Mouse (Mus musculus): Measurements from ENCODE around the gene Mpnd.

Gene Mpnd

DNA sequence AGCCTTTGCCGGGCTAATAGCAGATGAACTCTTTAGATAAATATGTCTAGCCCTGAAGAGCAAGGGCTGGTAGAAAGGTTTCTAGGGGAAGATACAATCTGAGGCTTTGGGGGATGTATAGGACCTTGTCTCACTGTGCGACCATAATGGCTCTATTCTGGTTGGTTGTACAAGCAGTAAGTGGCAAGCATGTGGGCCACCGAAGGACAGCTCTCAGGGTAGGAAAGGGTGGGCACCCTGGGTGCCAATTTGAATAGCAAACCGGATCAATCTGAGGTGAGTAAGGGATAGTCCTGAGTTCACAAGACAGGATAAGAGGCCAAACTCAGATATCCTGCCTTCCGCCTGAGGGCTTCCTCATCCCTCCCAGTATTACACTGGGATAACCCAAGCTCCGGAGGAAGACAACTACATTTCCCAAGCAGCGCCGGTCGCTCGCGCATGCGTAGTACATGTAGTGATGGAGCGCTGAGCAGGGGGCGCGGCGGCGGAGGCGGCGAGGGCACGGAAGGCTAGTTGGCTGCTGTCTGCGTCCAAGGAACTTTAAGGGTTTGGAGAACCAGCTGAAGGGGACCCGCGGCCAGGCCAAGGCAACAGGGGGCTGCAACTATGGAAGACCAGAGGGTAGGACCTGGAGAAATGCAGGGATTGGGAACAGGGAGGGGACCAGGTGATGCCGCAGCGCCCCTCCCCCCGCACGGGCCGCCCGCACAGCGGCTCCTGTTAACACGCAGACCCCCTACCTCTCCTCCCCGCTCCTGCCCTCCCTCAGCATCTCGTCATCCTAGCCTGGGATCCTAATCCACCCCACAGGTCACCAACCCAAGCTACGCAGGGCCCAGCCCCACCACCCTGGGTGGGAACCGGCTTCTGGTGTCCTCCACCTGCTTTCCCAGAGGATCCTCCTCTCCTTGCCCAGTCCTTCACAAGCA, 19.2 kb upstream of the Mpnd start, which contains the start of gene Fsd1:
Gene Fsd1, plus strand, starts transcription at position 480 of the 932 bp plus-strand sequence.
- DNase-seq (ENCODE audit: low spot score in 2 of 2), result no peak

DNA sequence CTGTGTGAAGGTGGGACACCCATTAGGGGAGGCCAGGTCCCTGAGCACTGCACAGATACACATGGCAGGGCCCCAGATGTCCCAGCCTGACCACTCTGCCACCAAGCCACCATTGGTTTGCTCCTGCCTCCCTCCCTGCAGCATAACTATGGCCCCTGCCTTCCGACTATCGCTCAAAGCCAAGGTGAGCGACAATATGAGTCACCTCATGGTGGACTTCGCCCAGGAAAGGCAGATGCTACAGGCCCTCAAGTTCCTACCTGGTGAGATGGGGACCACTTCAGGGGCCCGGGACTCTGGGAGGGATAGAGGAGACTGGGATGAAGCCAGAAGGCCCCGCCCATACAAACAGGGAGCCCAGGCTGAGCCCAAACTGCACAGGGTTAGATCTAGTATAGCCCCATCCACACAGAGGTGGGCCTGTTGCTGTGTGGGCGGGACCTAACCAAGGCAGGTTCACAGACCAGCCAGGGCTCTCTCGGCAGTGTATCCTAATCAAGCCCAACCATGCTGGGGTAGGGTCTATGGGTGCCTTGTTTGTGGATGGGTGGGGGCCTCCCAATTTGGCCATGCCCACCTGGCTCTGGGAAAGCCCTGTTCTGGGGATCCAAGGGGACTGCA, 15.1 kb upstream of the Mpnd start:
- no peak for DNase-seq (ENCODE audit: low spot score in 2 of 2)

DNA sequence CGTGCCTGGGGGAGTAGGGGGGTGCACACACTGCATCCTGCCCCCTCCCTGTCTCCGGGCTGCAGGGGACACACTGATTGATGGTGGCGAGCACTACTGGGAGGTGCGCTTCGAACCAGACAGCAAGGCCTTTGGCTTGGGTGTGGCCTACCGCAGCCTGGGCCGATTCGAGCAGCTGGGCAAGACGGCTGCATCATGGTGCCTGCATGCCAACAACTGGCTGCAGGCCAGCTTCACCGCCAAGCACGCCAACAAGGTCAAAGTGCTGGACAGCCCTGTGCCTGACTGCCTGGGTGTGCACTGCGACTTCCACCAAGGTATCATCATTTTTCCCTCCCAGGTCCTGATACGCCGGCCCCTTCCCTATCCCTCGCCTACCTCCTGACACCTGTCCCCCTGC, 9.5 kb upstream of the Mpnd start:
- DNase-seq (ENCODE audit: low spot score in 2 of 2), result no peak

DNA sequence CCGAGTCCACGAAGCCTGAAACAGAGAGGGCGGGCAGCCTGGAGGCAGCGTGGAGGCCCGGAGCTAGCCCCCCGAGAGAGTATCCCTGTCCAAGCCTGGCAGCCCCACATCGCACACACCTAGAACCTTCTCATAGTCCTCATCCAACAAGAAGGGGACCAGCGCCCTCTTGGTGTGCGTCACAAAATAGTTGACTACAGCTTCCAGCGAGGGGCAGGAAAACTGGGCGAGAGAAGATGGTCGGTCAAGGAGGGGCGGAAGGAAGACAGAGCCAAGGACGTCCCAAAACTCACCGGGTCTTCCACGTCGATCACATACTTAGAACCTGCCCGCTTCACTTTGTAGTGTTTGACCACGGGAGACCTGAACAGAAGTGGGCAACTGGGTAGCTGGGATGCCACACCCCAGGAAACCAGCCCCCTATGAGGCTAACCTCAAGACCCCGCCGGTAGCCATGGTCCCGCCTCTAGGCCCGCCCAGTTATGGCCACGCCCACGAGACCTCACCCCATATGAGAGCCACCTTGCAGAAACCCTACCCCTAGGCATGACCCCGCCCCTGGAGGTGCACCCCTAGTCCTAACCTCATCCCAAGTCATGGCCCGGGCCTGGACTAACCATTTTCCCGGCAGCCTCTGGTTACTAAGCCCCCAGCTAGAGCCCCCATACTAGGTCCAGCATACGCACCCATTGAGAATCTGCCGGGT, 5.6 kb upstream of the Mpnd start:
- no peak for DNase-seq (ENCODE audit: low spot score in 2 of 2)

DNA sequence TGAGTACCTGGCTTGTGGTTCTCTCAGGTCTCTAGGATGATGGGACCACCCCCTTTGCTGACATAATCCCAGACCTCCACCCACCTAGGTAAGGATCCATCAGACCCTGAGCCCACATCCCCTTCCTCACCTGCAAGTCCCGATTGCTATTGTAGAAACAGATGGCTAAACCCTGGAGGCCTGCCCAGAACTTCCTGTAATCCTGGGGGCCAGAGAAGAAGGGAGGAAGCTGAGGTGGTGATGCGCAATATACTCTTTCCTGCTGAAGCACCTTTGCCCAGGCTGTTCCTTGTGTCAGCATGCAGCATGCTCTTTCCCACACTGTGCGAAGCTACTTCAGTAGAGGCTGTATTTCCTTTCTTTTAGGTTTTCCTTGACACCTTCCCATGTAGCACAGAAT, 2.5 kb upstream of the Mpnd start:
- no peak for DNase-seq (ENCODE audit: low spot score in 2 of 2)

DNA sequence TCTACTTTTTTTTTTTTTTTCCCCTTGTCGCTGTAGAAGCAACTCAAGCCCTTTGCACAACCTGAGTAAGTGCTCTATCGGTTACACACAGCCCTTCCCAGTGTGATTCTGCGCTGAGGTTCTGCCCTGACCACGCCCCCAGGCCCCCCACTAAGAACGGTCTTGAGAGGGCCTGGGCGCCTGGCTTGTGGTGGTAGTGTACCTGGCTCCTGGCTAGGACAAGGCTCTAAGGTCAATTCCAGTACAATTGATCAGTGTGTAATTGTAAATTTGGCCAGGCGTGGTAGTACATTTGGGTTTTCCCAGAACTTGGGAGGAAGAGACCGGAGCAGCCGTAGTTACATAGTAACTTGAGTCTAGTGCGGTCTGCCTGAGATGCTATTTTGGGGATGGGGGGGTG, 1.4 kb downstream of the Mpnd start:
- no peak for DNase-seq (ENCODE audit: low spot score in 2 of 2)

DNA sequence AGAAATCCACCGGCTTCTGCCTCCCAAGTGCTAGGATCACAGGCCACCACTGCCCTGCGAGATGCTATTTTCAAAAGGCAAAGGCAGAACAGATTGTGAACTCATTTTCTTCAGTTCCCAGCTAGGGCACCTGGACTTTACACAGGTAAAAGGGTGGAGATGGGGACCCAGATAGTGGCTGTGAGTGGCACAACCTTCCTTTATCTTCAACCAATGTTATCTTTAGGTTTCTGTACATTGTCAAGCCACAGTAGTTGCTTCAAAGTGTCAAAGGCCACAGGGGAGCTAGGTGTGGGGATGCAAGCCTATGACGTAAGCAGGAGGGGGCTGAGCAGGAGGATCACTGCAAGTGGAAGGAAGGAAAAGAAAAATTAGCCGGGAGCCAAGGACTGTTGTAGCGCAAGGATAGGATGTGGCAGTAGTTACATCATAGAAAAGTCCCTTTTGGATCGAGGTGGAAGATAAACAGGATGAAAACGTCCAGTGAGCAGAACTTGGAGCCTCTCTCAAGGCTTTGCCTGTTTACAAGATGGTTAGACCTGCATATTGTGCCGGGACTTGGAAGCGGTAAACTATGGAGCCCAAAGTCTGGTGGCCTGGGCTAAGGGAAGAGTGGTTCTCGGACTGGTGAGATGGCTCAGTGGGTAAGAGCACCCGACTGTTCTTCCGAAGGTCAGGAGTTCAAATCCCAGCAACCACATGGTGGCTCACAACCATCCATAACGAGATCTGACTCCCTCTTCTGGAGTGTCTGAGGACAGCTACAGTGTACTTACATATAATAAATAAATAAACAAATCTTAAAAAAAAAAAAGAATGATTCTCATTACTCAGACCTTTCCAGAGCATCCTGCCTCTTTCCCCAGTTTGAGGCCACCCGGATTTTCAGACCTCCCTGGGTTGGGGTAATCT, 2.2 kb downstream of the Mpnd start:
- no peak for DNase-seq (ENCODE audit: low spot score in 2 of 2)

DNA sequence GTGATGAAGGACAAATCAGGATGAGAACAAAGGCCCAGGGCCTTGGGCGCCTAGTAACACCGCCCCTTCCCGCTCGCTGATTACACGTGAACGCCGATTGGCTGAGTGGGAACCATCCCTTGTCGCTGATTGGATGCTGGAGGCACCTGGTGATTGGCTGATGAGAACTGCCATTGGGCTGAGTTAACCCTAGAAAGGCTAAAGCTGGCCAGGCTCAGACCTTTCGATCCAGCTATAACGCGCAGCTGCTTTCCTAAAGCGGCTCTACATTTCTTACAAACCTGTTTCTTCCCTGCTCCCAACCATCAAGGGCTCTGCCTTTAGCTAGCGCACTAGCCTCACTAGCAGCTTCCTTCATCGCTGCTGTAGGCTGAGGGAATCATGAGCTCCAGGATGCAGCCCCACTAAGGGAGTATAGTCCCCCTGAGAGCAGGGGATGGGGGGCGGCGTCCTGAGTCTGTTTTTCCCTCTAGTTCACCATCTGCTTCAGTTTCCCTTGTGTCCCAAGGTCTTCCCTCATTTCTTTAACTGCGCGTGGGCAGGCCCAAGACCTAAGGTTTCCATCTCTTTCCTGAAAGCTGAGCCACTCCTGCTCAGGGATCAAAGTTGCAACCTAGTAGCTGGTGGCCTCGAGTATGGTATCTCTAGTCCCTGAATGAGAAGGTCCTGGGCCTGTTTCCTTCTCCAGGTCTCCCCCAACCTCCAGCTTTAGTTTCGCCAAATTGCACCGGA, 3.0 kb downstream of the Mpnd start:
- peak; percentile 61 to 91 for DNase-seq (ENCODE audit: low spot score in 2 of 2)

DNA sequence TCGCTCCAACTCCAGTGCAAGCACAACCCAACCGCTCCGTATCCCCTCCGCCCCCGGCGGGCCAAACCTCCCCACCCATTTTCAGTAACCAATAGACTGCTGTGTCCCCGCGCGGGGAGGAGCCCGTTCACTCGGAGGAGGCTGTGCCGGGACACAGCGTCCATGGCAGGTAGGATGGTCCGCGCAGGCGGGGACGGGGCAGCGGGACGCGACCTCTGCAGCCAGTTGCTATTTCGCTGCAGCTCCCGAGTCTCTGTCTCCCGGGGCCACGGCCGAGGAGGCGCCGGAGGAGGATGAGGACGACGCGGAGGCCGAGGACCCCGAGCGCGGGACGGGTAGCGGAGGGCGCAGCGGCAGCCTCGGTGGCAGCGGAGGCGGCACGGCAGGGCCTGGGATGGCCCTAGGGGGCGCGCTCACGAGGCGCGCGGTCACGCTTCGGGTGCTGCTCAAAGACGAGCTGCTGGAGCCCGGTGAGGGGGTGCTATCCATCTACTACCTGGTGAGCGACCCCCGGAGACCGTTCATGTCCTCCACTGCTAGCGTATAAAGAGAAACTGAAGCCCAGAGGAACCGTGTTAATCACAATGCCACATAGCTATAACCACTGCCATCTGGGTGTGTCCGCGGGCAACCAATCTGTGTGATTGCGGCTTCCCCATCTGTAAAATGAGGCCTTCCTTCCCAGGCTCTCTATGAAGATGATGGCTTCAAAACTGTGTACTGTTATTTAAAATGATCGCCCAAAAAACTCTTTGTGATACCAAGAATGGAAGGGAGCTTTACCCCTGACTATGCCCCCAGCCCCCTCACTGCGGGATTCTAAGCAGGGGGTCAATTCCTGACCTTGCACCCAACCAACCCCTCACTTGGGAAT, 3.8 kb downstream of the Mpnd start:
- DNase-seq (ENCODE audit: low spot score in 2 of 2), result peak; percentile 89 to 91

DNA sequence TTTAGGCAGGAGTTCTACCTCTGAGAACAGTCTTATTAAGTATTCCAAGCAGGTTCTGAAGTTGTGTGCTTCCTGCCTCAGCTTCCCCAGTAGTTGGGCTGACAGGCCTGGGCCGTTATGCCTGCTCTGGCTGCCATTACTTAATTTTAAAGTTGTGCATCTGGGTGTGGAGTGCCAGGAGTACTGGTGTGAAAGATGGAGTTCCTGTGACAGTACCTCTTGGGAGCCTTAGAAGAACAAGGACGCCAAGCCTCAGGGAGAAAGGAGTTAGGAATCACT, 4.4 kb downstream of the Mpnd start:
- DNase-seq (ENCODE audit: low spot score in 2 of 2), result no peak

DNA sequence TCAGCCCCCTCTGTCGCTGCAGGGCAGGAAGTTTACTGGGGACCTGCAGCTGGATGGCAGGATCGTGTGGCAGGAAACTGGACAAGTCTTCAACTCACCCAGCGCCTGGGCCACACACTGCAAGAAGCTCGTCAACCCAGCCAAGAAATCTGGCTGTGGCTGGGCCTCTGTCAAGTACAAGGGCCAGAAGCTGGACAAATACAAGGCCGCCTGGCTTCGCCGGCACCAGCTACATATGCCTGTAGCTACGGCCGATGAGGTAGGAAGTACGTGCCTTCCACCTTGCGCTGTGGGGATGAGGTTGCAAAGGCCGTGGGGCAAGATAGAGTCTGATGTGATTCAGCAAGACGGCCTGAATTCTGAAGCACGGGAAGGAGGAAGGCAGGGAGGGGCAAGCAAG, 4.7 kb downstream of the Mpnd start:
- no peak for DNase-seq (ENCODE audit: low spot score in 2 of 2)

DNA sequence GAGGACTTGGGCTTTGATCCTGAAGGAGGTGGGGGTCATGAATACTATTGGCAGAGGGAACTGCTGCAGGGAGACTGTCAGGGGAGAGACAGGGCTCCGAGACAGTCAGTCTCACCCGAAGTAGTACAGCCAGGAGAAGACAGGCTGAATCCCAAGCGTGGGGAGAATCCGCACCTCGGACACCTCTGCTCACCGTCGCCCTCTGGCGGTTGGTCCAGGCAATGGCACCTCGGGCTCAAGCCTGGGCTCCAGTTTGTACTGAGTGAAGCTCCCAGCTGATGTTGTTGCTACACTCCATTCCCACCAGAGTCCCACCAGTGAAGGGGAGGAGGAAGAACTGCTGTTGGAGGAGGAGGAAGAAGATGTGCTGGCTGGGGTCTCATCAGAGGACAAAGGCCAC, 5.2 kb downstream of the Mpnd start:
- peak; percentile 47 to 72 for DNase-seq (ENCODE audit: low spot score in 2 of 2)

DNA sequence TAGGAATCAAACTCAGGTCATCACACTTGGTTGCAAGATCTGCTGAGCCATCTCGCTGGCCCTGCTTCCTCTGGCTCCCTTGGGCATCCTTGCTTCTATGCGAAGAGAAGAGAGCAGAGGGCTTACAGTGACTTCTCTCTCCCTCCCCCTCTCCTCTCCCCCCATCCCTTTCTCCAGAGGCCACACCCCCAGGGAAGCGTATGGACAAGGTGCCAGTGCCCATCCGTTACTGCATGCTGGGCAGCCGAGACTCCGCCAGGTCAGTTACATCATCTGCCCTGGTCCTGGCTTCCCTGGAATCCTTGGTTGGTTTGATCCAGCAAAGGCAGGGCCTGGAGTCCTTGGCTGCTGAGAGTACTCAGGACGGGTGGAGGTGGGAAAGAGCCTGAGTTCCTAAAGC, 5.9 kb downstream of the Mpnd start:
- no peak for DNase-seq (ENCODE audit: low spot score in 2 of 2)

DNA sequence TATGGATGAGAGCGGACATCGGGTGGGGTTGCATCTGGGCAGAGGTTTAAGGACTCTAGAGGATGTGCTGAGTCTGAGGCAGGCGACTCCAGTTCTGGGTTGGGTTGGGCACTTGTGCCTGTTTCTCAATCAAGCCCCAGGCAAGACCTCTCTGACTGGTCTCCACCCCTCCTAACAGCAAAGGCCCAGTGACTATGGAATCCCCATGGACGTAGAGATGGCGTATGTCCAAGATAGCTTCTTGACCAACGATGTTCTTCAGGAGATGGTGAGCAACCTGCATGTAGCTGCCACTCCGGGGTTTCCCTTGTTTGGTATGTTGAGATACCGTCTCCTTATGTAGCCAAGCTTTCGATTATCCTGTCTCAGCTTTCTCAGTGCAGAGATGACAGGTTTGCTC, 9.8 kb downstream of the Mpnd start:
- no peak for DNase-seq (ENCODE audit: low spot score in 2 of 2)

DNA sequence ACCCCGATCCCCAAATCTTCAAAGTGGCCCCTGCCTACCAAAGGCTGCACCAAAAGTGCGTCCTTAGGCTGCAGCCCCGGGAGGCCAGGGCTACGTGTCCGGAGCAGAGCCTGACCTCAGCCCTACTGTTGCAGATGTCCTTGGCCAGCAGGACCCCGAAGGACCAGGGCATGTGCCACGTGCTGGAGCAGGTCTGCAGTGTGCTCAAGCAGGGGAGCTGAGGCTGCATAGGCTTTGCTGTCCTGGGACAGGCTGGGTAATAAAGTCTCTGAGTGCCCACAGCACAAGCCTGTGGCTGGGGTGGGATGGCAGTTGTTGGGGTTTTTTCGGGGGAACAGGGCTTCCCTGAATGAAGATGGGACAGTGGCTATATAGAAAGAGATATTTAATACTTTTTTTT, 10.9 kb downstream of the Mpnd start:
- no peak for DNase-seq (ENCODE audit: low spot score in 2 of 2)

DNA sequence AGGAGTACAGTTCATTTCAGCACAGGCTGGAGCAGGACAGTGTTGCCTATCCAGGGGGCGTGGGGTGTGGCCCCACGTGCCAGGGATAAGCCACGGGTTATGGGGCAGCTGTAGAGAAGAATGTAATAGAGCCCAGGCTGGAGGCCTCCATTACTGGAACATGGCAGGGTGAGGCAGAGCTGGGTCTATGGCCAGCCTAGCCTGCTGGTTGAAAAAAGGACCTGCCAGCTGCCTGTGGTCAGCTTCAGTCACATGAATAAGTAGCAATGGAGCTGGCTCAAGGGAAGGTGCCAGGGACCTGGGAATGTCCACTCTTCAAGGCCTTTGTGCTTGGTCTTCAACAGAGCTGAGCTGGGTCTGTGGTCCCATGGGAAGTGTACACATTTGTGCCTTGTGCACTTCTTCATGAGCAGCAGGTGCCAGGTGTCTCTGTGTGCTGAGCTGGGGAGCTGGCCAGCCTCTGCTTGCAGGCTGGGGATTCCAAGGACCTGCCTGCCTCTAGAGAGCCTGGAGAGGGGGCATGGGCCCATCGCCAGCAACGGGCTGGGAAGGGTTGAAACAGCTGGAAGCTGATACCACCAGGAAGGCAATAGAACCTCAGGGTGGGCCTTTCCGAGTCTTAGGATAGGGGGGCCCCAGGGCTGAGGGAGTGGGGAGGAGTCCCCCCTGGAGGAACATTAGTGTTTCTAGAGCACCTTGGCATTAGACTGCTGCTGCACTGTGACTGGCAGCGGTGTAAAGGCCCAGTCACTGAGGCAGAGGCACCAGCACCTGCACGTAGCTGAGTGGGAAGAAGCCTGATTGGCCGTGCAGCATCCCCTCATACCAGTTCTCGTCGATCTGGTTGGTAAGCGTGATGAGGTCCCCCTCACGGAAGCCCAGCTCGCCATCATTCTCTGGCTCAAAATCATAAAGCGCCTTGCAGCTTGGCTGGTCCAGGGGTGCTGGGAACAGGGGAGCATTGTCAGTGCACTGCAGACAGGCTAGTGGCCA, 11.6 kb downstream of the Mpnd start:
- no peak for DNase-seq (ENCODE audit: low spot score in 2 of 2)

DNA sequence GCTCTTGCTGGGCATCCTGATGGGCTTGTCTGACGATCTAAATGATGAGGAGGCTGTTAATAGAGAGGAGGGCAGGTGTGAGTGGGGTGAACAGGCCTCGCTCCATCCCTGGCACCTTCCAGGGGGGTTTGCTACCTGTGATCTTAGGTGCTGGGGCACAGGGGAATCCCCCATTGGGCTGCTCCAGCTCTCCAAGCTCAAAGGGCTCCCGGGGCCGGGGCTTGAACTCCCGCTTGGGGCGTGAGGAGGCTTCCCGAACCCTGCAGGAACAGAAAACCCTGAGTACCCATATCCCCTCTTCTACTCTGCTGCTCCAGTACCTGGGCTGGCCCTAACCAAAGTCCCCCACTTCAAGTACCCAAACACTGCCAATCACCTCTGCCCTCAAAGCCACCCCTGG, 12.3 kb downstream of the Mpnd start:
- no peak for DNase-seq (ENCODE audit: low spot score in 2 of 2)

DNA sequence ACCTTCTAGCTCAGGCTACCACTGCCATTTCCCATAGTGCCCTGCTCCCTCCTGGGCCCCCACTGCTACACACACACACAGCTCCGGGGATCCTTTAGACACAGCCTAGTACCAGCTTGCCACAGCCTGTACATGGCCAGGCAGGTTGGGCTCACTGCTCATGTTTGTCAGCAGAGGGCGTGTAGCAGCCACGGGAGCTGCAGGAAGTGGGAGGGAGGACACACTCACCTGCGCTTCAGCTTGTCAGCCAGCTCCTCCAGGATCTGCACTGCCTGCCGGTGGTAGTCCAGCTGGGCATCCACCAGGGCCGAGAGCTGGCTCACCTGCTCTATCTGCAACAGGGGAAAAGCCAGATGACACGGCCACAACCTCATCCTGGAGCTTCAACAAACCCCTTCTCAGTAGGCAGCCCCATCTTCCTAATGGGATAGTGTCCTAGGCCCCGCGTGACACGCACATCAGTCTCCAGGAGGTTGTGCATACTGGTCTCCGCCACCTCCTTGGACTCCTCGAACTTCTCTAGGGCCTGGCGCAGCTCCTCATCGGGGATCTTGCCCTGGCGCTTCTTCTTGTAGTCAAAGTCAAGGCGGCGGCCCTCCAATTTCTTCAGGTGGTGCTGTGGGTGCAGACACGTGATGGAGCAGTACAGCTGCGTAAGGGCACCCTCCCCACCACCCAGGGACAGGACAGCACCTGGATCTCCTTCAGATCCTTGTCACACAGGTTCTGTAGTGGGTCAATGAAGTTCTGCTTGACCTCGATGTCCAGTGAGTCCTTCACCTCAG, 13.0 kb downstream of the Mpnd start:
- DNase-seq (ENCODE audit: low spot score in 2 of 2), result no peak

Data from urinary bladder, adult 18-20 months (tissue).